Mouse (Mus musculus) macrophage (primary cell): ENCODE data around the gene Gatc. TPM values are rescaled to one million over a fixed set of nuclear protein-coding genes. Genes with fewer than 3 reads are reported as not detected.
"Not testable (repeated sequence)": the region's sequence is repeated elsewhere in the genome, so short reads cannot be mapped to it uniquely, and the experiment has no call there.

Experiments
- H3K27ac ChIP-seq: fragments of 350-480 bp; formaldehyde crosslinking; 2 replicates; pipeline ENCODE4 v1.9.0; 2021
- H3K36me3 ChIP-seq: fragments of 350-480 bp; formaldehyde crosslinking; 2 replicates; pipeline ENCODE4 v1.9.0; 2021; ENCODE audit errors: inconsistent target
- H3K4me3 ChIP-seq: fragments of 350-480 bp; formaldehyde crosslinking; 2 replicates; pipeline ENCODE4 v1.9.0; 2021; ENCODE audit errors: inconsistent target
- H3K79me2 ChIP-seq: fragments of 350-480 bp; formaldehyde crosslinking; 2 replicates; pipeline ENCODE4 v1.9.0; 2021; ENCODE audit errors: inconsistent target
- whole genome bisulfite sequencing: methylation state at CpG from one replicate; pipeline ENCODE4 v1.1.7; 2026; ENCODE audit warnings: inconsistent platforms; ENCODE audit not compliant: missing documents; 5-methylcytosine and 5-hydroxymethylcytosine counted together
- polyA plus RNA-seq: library from polyadenylated mRNA; stranded (reverse); fragments of 250-400 nt; gene quantifications from 3 replicates; pipeline ENCODE4 v1.2.4, GENCODE M21; 2018; ENCODE audit warnings: inconsistent platforms

Gatc gene
- polyA plus RNA-seq, 1 experiment from 2014 or later, result 43.8 TPM

GRCm38 (mm10) chr5:115317645-115318328, 23.2 kb downstream of the Gatc start:
- no peak overlapping the region for H3K27ac ChIP-seq
- no peaks in the 10 kb centered on the region for H3K36me3 ChIP-seq
- H3K79me2 ChIP-seq, result no peaks in the 10 kb centered on the region
- H3K4me3 ChIP-seq, result no peak overlapping the region
- 61% methylated on average over 10 of the region's 10 CpGs for WGBS

DNA sequence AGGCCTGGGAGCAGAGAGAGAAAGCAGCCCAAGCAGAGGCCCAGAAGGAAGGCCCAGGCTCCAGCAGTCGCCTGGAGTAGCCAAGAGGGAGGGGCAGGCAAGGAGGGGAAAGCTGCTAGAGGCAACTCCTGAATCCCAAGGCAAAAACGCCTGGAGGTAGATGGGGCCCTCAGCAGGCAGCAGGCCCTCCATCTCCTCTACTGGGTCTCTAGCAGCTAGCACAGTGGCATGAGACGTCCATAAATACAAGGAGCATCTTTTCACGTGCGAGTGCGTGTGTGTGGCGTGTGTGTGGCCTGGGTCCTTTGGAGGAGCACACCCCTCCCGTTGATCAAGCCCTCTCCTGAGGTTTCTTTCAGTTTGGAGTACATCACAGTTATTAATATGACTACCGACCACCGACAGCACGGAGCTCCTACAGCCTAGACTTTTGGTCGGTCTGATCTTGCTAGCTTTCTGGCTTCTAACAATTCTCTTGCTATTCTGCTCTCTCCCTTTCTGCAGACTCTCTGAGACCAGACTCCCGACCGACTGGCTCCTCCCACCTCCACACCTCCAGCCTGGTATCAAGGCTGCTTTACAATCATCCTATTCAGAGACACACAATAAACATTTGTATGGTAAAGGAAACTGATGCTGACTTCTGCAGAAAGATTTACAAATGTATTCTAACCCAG, 23.9 kb downstream of the Gatc start:
- WGBS, result 72% methylated on average over 14 of the region's 14 CpGs
- Histone ChIP-seq H3K79me2 (no peaks in the 10 kb centered on the region), H3K36me3 (no peaks in the 10 kb centered on the region), H3K4me3 (no peak overlapping the region), H3K27ac (no peak overlapping the region)

GRCm38 (mm10) chr5:115313668-115313943, 27.4 kb downstream of the Gatc start:
- H3K79me2 ChIP-seq, result no peaks in the 10 kb centered on the region
- 97% methylated on average over 5 of the region's 5 CpGs for WGBS
- H3K36me3 ChIP-seq, result no peaks in the 10 kb centered on the region
- H3K27ac ChIP-seq, result no peak overlapping the region
- H3K4me3 ChIP-seq, result no peak overlapping the region

DNA sequence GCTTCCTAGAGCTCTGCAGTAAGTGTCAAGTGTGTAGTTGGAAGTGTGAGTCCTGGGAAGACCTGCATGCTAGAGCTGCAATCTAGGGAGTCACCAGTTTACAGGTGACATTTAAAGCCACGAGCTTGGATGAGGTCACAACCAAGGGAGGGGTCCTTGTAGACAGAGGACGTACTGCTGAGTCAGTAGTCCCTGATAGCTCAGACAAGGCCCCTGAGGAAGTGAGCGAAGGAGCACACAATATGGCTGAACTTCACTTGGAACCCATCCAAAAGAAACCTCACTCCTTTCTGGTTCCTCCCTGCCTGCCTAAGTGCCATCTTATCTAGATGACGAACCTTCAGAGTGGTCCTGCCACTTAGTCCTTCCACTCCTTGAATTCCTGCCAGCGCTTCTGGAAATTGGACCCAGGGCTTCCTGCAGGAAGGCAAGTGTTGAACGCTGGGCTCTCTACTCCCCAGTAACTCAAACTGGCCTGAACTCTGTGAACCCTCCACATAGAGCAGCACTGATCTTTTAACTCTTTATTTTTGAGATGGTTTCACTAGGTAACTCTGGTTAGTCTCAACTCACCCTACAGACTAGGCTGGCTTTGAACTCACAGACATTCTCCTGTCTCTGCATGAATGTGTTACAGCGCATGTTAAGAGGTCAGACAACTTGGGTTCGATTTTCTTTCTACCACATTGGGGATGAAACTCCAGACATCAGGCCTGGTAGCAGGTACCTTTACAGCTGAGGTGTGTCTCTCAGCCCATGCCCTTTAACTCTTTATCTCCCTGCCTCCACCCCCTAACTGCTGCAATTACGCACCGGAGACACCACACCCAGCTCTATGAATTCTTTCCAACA, 27.9 kb downstream of the Gatc start:
- Histone ChIP-seq H3K4me3 (no peak overlapping the region), H3K79me2 (no peaks in the 10 kb centered on the region), H3K27ac (no peak overlapping the region), H3K36me3 (no peaks in the 10 kb centered on the region)
- 54% methylated on average over 10 of the region's 10 CpGs for WGBS

DNA sequence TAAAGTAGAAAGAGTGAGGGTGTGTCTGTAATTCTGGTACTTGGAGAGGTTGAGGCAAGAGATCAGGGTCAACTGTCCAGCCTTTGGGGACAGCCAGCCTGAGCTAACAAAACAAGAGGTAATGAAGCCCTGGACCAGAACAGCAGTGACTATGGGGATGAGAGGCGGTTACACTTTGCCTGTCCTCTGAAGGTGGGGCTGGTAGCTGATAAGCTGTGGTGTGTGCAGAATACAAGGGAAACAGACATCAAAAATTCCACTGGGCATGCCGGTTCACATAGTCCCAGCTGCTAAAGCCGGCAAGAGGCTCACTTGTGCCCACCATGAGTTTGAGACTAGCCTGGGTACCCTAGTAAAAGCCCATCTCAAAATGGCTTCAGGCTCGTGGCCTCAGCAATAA, 28.6 kb downstream of the Gatc start:
- no peak overlapping the region for H3K4me3 ChIP-seq
- WGBS, result 88% methylated on average over 4 of the region's 4 CpGs
- no peaks in the 10 kb centered on the region for H3K79me2 ChIP-seq
- no peaks in the 10 kb centered on the region for H3K36me3 ChIP-seq
- H3K27ac ChIP-seq, result no peak overlapping the region

DNA sequence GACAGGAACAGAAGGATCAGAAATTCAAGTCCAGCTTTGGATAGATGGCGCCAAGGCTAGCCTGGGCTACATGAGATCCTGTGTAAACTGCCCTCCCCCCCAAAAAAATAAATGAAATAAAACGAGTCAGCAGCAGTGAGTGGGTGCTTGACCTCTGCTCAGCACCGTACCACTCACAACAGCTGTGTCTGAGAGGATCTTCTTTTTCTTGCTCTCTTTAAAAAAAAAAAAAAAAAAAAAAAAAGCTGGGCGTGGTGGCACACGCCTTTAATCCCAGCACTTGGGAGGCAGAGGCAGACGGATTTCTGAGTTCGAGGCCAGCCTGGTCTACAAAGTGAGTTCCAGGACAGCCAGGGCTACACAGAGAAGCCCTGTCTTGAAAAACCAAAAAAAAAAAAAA, 38.8 kb downstream of the Gatc start:
- H3K4me3 ChIP-seq, H3K27ac ChIP-seq: not testable (repeated sequence)
- 100% methylated on average over 1 of the region's 7 CpGs for WGBS
- H3K79me2 ChIP-seq, result peaks cover 19% of the 10 kb centered on the region
- H3K36me3 ChIP-seq, result peaks cover 10% of the 10 kb centered on the region; the same call in 1 of the 2 replicates

DNA sequence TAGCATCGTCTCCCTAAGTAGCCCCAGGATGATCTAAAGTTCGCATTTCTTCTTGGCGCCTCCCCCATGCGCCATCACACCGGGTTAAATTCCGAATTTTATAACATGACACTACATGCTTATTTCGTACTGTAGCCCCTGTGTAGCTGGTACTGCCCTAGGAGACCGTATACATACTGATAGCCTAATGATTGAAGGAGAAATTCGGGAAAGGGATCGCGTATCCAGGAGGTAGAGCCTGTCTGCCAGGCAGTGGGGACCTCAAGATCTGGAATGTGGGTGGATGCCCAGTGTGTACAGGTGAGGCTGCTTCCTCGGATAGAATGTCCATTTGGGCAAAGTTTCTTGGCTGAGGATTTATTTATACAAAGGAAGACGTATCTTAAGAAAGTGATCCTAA, 39.4 kb downstream of the Gatc start:
- 38% methylated on average over 13 of the region's 13 CpGs for WGBS
- Histone ChIP-seq H3K79me2 (peaks cover 19% of the 10 kb centered on the region), H3K36me3 (peaks cover 13% of the 10 kb centered on the region; the same call in 1 of the 2 replicates), H3K27ac (peak overlapping the region; percentile 25; the same call in 1 of the 2 replicates), H3K4me3 (peak overlapping the region; percentile 64)

DNA sequence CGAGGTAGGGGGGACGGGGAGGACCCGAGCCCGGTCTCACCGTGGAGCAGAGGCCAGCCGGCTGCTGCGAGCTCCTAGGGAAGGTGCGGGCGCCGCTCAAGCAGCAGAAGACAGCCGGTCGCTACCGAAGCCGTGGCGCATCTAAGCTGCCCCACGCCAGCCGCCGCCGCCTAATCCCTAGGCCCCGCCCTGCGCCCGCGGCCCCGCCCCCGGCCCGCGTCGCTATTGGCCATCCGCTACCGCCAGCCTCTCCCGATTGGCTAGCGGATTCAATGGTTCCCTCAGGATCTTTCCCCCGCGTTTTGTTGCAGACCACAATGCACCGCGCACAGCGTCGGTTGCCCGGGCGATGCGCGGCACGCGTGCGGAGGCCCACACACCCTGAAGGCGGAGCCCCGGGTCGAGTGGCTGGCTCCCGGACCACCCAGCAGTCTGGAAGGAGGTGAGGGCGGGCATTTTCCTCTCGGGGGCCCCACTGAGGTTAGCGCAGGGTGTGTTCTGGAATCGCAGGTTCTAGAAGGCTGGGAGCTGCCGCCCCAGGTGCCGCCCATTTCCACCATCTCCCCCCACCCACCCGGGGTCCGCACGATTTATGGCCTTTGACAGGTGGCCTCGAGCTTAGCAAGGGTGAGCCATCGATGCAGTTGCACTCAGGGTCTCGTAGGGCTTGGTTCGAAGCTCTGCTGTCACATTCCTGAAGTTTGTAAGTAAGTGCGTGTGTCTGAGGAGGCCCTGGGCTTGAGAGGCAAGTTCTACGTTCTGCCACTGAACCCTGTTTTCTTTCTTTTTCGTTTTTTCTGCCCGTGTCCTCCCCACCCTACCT, 40.0 kb downstream of the Gatc start, which contains the start of gene Dynll1:
Dynll1 (minus strand) TSS at position 208 of the 823 bp plus-strand sequence.
- 0% methylated on average over 63 of the region's 66 CpGs for WGBS
- peaks cover 19% of the 10 kb centered on the region for H3K79me2 ChIP-seq

DNA sequence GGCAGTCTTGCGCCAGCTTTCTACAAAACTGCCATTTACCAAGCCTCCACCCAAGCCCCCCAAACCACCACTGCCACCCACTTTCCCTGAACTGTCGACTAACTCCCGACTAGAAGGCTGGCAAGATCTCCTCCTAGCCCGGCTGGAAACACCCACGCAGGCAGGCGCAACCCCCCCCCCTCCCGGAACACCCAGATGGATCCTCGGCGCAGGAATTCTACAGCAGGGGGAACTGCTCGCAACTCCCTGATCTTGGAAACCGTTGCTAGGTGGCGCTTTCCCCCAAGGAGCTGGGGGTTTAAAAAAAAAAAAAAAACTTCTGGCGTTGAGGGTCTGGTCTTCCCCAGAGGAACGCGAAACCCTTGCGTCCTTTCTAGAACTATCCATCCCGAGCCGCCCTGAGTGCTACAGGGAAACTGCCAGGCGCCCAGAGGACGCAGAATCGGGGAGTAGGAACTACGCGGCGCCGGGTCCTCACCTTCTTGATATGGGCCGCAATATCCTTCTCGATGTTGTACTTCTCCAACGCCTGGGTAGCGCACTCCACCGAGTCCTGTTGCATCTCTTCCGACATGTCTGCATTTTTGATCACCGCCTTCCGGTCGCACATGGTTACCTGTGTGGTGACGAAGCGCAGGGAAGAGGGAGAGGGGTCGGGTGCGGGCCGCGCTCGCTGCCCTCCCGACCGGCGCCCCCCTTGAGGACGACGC, 40.8 kb downstream of the Gatc start:
- Histone ChIP-seq H3K4me3 (peak overlapping the region; percentile 85), H3K79me2 (peaks cover 19% of the 10 kb centered on the region)
- 1% methylated on average over 42 of the region's 46 CpGs for WGBS

More for the DNA sequence above, 40.0 kb downstream of the Gatc start, which contains the start of gene Dynll1:
- Histone ChIP-seq H3K27ac (peak within 1 kb of the TSS; percentile 59), H3K4me3 (peak within 1 kb of the TSS; percentile 85), H3K36me3 (peaks cover 19% of the 10 kb centered on the region; the same call in 1 of the 2 replicates)

DNA sequence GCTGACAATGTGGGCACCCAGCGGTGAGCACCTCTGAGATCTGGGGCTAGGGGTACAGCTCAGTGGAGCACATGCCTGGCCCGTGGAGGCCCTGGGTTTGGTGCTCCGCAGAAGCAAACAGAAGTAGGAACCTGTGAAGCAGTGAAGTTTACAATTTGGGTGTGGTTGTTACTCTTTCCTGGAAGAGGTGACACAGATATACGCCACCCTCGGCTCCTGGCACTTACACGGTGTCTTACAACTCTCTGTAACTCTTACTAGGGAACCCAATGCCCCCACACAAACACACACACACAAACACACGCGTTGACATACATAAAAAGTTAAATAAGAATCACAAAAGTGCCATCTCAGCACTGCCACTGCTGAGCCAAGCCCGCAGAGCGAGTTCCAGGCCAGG, 44.6 kb downstream of the Gatc start:
- Histone ChIP-seq H3K4me3 (no peak overlapping the region), H3K79me2 (peaks cover 19% of the 10 kb centered on the region), H3K36me3 (peaks cover 28% of the 10 kb centered on the region; the same call in 1 of the 2 replicates), H3K27ac (no peak overlapping the region)
- 88% methylated on average over 8 of the region's 10 CpGs for WGBS

More for the DNA sequence above, 40.8 kb downstream of the Gatc start:
- Histone ChIP-seq H3K27ac (peak overlapping the region; percentile 59), H3K36me3 (peaks cover 25% of the 10 kb centered on the region; the same call in 1 of the 2 replicates)

DNA sequence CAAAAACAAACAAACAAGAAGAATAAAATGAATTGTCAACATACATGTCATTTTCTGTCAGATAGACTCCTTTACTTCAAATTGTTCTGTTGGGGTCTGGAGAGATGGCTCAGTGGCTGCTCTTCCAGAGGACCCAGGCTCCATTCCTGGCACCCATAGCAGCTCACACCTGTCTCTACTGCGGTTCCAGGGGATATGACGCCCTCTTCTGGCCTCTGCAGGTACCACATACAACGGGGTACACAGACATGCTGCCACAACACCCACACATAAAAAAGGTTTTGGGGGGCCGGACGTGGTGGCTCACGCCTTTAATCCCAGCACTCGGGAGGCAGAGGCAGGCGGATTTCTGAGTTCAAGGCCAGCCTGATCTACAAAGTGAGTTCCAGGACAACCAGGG, 46.8 kb downstream of the Gatc start:
- Histone ChIP-seq H3K4me3 (no peak overlapping the region), H3K27ac (no peak overlapping the region), H3K36me3 (peaks cover 43% of the 10 kb centered on the region; the same call in 1 of the 2 replicates), H3K79me2 (peaks cover 6% of the 10 kb centered on the region)
- WGBS, result 94% methylated on average over 8 of the region's 8 CpGs

GRCm38 (mm10) chr5:115284735-115285134, 56.2 kb downstream of the Gatc start:
- WGBS, result 94% methylated on average over 3 of the region's 3 CpGs
- peaks cover 31% of the 10 kb centered on the region for H3K36me3 ChIP-seq
- no peak overlapping the region for H3K27ac ChIP-seq

More at GRCm38 (mm10) chr5:115284735-115285134, 56.2 kb downstream of the Gatc start:
- peaks cover 29% of the 10 kb centered on the region for H3K79me2 ChIP-seq
- no peak overlapping the region for H3K4me3 ChIP-seq
